Mouse (Mus musculus): ENCODE results near the gene Junb. TPM values are rescaled to one million over a fixed set of nuclear protein-coding genes. Genes with fewer than 3 reads are reported as not detected.
A peak's percentile ranks its signal among the peaks of the same experiment; 100 is the strongest.

Junb gene
- polyA plus RNA-seq, 1 experiment from 2014 or later, result 7.6 TPM

GRCm38 (mm10) chr8:85016724-85017123, 38.2 kb upstream of the Junb start:
- Histone ChIP-seq H3K27ac (ENCODE audit: low read length) (no peak overlapping the region), H3K4me3 (replicated peaks; ENCODE audit: low read length) (no peak overlapping the region), H3K9me3 (ENCODE audit: control insufficient read depth, low read length) (no peaks in the 10 kb centered on the region), H3K4me1 (replicated peaks; ENCODE audit: control insufficient read depth, insufficient read depth, low read length) (peaks cover 5% of the 10 kb centered on the region), H3K4me2 (ENCODE audit: low read length) (no peak overlapping the region), H3K27me3 (replicated peaks; ENCODE audit: control insufficient read depth, insufficient read depth, low read length) (peaks cover 6% of the 10 kb centered on the region; the same call in 1 of the 2 replicates), H3K36me3 (ENCODE audit: control insufficient read depth, insufficient read depth) (peaks cover 17% of the 10 kb centered on the region), H3K9ac (replicated peaks; ENCODE audit: low read depth, low read length) (no peak overlapping the region)
- WGBS, result 60% methylated on average over 10 of the region's 10 CpGs
- ATAC-seq, result no peak

- 70% methylated on average over 2 of the region's 2 CpGs for WGBS
- peak within 1 kb of the TSS; percentile 64 for H3K9ac ChIP-seq (replicated peaks; ENCODE audit: low read depth, low read length)
- no peaks in the 10 kb centered on the region for H3K9me3 ChIP-seq (ENCODE audit: control insufficient read depth, low read length)
- peaks cover 17% of the 10 kb centered on the region for H3K36me3 ChIP-seq (ENCODE audit: control insufficient read depth, insufficient read depth)
- H3K4me3 ChIP-seq (replicated peaks; ENCODE audit: low read length), result peak within 1 kb of the TSS; percentile 37
- no peak for ATAC-seq
- peak within 1 kb of the TSS; percentile 63 for H3K4me2 ChIP-seq (ENCODE audit: low read length)
- H3K27me3 ChIP-seq (replicated peaks; ENCODE audit: control insufficient read depth, insufficient read depth, low read length), result peaks cover 15% of the 10 kb centered on the region
- peaks cover 5% of the 10 kb centered on the region for H3K4me1 ChIP-seq (replicated peaks; ENCODE audit: control insufficient read depth, insufficient read depth, low read length)
- no peak within 1 kb of the TSS for H3K27ac ChIP-seq (ENCODE audit: low read length)
Measured at GRCm38 (mm10) chr8:85014431-85014830, 35.9 kb upstream of the Junb start, which contains the start of gene Best2. TSS of gene Best2 (minus strand) at chr8:85014531.

GRCm38 (mm10) chr8:85013230-85013840, 34.8 kb upstream of the Junb start:
- Histone ChIP-seq H3K36me3 (ENCODE audit: control insufficient read depth, insufficient read depth) (peaks cover 7% of the 10 kb centered on the region), H3K9me3 (ENCODE audit: control insufficient read depth, low read length) (no peaks in the 10 kb centered on the region), H3K27ac (ENCODE audit: low read length) (no peak overlapping the region), H3K4me1 (replicated peaks; ENCODE audit: control insufficient read depth, insufficient read depth, low read length) (peaks cover 5% of the 10 kb centered on the region), H3K4me3 (replicated peaks; ENCODE audit: low read length) (peak overlapping the region; percentile 37), H3K27me3 (replicated peaks; ENCODE audit: control insufficient read depth, insufficient read depth, low read length) (peaks cover 20% of the 10 kb centered on the region), H3K4me2 (ENCODE audit: low read length) (peak overlapping the region; percentile 63), H3K9ac (replicated peaks; ENCODE audit: low read depth, low read length) (peak overlapping the region; percentile 64)
- 3% methylated on average over 25 of the region's 26 CpGs for WGBS
- peak; percentile 81 for ATAC-seq

- 11% methylated on average over 28 of the region's 28 CpGs for WGBS
- H3K4me2 ChIP-seq (ENCODE audit: low read length), result no peak overlapping the region
- no peaks in the 10 kb centered on the region for H3K36me3 ChIP-seq (ENCODE audit: control insufficient read depth, insufficient read depth)
- no peak overlapping the region for H3K27ac ChIP-seq (ENCODE audit: low read length)
- H3K9me3 ChIP-seq (ENCODE audit: control insufficient read depth, low read length), result no peaks in the 10 kb centered on the region
- no peak for ATAC-seq
- H3K27me3 ChIP-seq (replicated peaks; ENCODE audit: control insufficient read depth, insufficient read depth, low read length), result peaks cover 20% of the 10 kb centered on the region
- peaks cover 5% of the 10 kb centered on the region for H3K4me1 ChIP-seq (replicated peaks; ENCODE audit: control insufficient read depth, insufficient read depth, low read length)
- no peak overlapping the region for H3K9ac ChIP-seq (replicated peaks; ENCODE audit: low read depth, low read length)
- H3K4me3 ChIP-seq (replicated peaks; ENCODE audit: low read length), result no peak overlapping the region
Measured at GRCm38 (mm10) chr8:85011242-85011641, 32.7 kb upstream of the Junb start.

- Histone ChIP-seq H3K4me1 (replicated peaks; ENCODE audit: control insufficient read depth, insufficient read depth, low read length) (no peaks in the 10 kb centered on the region), H3K27me3 (replicated peaks; ENCODE audit: control insufficient read depth, insufficient read depth, low read length) (peaks cover 16% of the 10 kb centered on the region), H3K4me3 (replicated peaks; ENCODE audit: low read length) (no peak overlapping the region), H3K9ac (replicated peaks; ENCODE audit: low read depth, low read length) (no peak overlapping the region), H3K4me2 (ENCODE audit: low read length) (no peak overlapping the region), H3K9me3 (ENCODE audit: control insufficient read depth, low read length) (no peaks in the 10 kb centered on the region), H3K36me3 (ENCODE audit: control insufficient read depth, insufficient read depth) (peaks cover 2% of the 10 kb centered on the region; the same call in 1 of the 2 replicates), H3K27ac (ENCODE audit: low read length) (no peak overlapping the region)
- no peak for ATAC-seq
- WGBS, result 14% methylated on average over 25 of the region's 25 CpGs
Measured at GRCm38 (mm10) chr8:85007686-85008085, 29.2 kb upstream of the Junb start.

- peak; percentile 81 for ATAC-seq
- no peaks in the 10 kb centered on the region for H3K9me3 ChIP-seq (ENCODE audit: control insufficient read depth, low read length)
- peak overlapping the region; percentile 31 for H3K9ac ChIP-seq (replicated peaks; ENCODE audit: low read depth, low read length)
- peaks cover under 1% of the 10 kb centered on the region; the same call in 1 of the 2 replicates for H3K36me3 ChIP-seq (ENCODE audit: control insufficient read depth, insufficient read depth)
- H3K4me1 ChIP-seq (replicated peaks; ENCODE audit: control insufficient read depth, insufficient read depth, low read length), result peaks cover 8% of the 10 kb centered on the region
- WGBS, result under 1% methylated on average over 19 of the region's 19 CpGs
- no peaks in the 10 kb centered on the region for H3K27me3 ChIP-seq (replicated peaks; ENCODE audit: control insufficient read depth, insufficient read depth, low read length)
- no peak overlapping the region for H3K4me3 ChIP-seq (replicated peaks; ENCODE audit: low read length)
- H3K27ac ChIP-seq (ENCODE audit: low read length), result no peak overlapping the region
- peak overlapping the region; percentile 35 for H3K4me2 ChIP-seq (ENCODE audit: low read length)
Measured at GRCm38 (mm10) chr8:84997649-84998295, 19.3 kb upstream of the Junb start.

GRCm38 (mm10) chr8:84996978-84997377, 18.5 kb upstream of the Junb start:
- Histone ChIP-seq H3K36me3 (ENCODE audit: control insufficient read depth, insufficient read depth) (no peaks in the 10 kb centered on the region), H3K27me3 (replicated peaks; ENCODE audit: control insufficient read depth, insufficient read depth, low read length) (no peaks in the 10 kb centered on the region), H3K4me3 (replicated peaks; ENCODE audit: low read length) (no peak overlapping the region), H3K4me2 (ENCODE audit: low read length) (no peak overlapping the region), H3K9ac (replicated peaks; ENCODE audit: low read depth, low read length) (no peak overlapping the region), H3K9me3 (ENCODE audit: control insufficient read depth, low read length) (no peaks in the 10 kb centered on the region), H3K4me1 (replicated peaks; ENCODE audit: control insufficient read depth, insufficient read depth, low read length) (peaks cover 8% of the 10 kb centered on the region), H3K27ac (ENCODE audit: low read length) (no peak overlapping the region)
- ATAC-seq, result no peak
- WGBS, result 85% methylated on average over 5 of the region's 5 CpGs

- WGBS, result 14% methylated on average over 25 of the region's 25 CpGs
- peak; percentile 15; the same call in 1 of the 2 replicates for ATAC-seq
Measured at GRCm38 (mm10) chr8:84995680-84996079, 17.2 kb upstream of the Junb start.

GRCm38 (mm10) chr8:84994375-84994774, 15.9 kb upstream of the Junb start:
- 92% methylated on average over 9 of the region's 9 CpGs for WGBS
- no peaks in the 10 kb centered on the region for H3K27me3 ChIP-seq (replicated peaks; ENCODE audit: control insufficient read depth, insufficient read depth, low read length)
- no peak overlapping the region for H3K4me3 ChIP-seq (replicated peaks; ENCODE audit: low read length)
- H3K36me3 ChIP-seq (ENCODE audit: control insufficient read depth, insufficient read depth), result no peaks in the 10 kb centered on the region
- H3K9ac ChIP-seq (replicated peaks; ENCODE audit: low read depth, low read length), result no peak overlapping the region
- H3K27ac ChIP-seq (ENCODE audit: low read length), result no peak overlapping the region
- ATAC-seq, result no peak
- H3K4me1 ChIP-seq (replicated peaks; ENCODE audit: control insufficient read depth, insufficient read depth, low read length), result peaks cover 19% of the 10 kb centered on the region
- no peaks in the 10 kb centered on the region for H3K9me3 ChIP-seq (ENCODE audit: control insufficient read depth, low read length)
- H3K4me2 ChIP-seq (ENCODE audit: low read length), result no peak overlapping the region

More at GRCm38 (mm10) chr8:84995680-84996079, 17.2 kb upstream of the Junb start:
- Histone ChIP-seq H3K36me3 (ENCODE audit: control insufficient read depth, insufficient read depth) (no peaks in the 10 kb centered on the region), H3K4me3 (replicated peaks; ENCODE audit: low read length) (no peak overlapping the region), H3K9ac (replicated peaks; ENCODE audit: low read depth, low read length) (peak overlapping the region; percentile 29; the same call in 1 of the 2 replicates), H3K9me3 (ENCODE audit: control insufficient read depth, low read length) (no peaks in the 10 kb centered on the region), H3K4me2 (ENCODE audit: low read length) (no peak overlapping the region), H3K4me1 (replicated peaks; ENCODE audit: control insufficient read depth, insufficient read depth, low read length) (peaks cover 13% of the 10 kb centered on the region), H3K27ac (ENCODE audit: low read length) (no peak overlapping the region), H3K27me3 (replicated peaks; ENCODE audit: control insufficient read depth, insufficient read depth, low read length) (no peaks in the 10 kb centered on the region)

Data from forebrain, embryonic 16.5 days (tissue).